Mouse (Mus musculus) lung, embryonic 16.5 days (tissue): Measurements from ENCODE around the gene Zfp457. TPM values are rescaled to one million over a fixed set of nuclear protein-coding genes. Genes with fewer than 3 reads are reported as not detected.

Experiments
- ATAC-seq: fragments of 200-750 bp; cut with Nextera tagmentation; 2 replicates; pipeline ENCODE4 v1.8.0; 2017; ENCODE audit warnings: low read depth, mild to moderate bottlenecking, moderate library complexity
- H3K27ac ChIP-seq: fragments of 300-500 bp; sonication (generic); 2 replicates; pipeline ENCODE4 v1.5.1; 2014; ENCODE audit warnings: mild to moderate bottlenecking, control low read depth, low read length
- H3K27me3 ChIP-seq: fragments of 300-500 bp; sonication (generic); 2 replicates; pipeline ENCODE4 v1.6.1; 2014; ENCODE audit warnings: low read depth, low read length, mixed read lengths; ENCODE audit not compliant: control insufficient read depth, insufficient read depth
- H3K36me3 ChIP-seq: fragments of 300-500 bp; sonication (generic); 2 replicates; pipeline ENCODE4 v1.6.1; 2014; ENCODE audit warnings: low read length; ENCODE audit not compliant: control insufficient read depth, insufficient read depth
- H3K4me1 ChIP-seq: fragments of 300-500 bp; sonication (generic); replicated peaks from 2 replicates; pipeline ENCODE4 v1.6.1; 2014; ENCODE audit warnings: low read length, mixed read lengths; ENCODE audit not compliant: control insufficient read depth, insufficient read depth
- H3K4me2 ChIP-seq: fragments of 300-500 bp; sonication (generic); 2 replicates; pipeline ENCODE4 v1.6.1; 2014; ENCODE audit warnings: low read depth, low read length, control low read depth
- H3K4me3 ChIP-seq: fragments of 300-500 bp; sonication (generic); 2 replicates; pipeline ENCODE4 v1.5.1; 2014; ENCODE audit warnings: mild to moderate bottlenecking, low read length, control low read depth
- H3K9ac ChIP-seq: fragments of 300-500 bp; sonication (generic); 2 replicates; pipeline ENCODE4 v1.6.1; 2014; ENCODE audit warnings: low read length, control low read depth
- H3K9me3 ChIP-seq: fragments of 300-500 bp; sonication (generic); 2 replicates; pipeline ENCODE4 v1.6.1; 2016; ENCODE audit warnings: low read length; ENCODE audit not compliant: control insufficient read depth
- WGBS: fragments of 180-500 bp; shearing (Covaris S2); extraction: QIAGEN DNeasy Blood & Tissue Kit; methylation state at CpG from one replicate; pipeline ENCODE4 v1.1.7; 2014; 5-methylcytosine and 5-hydroxymethylcytosine counted together
- polyA plus RNA-seq: library from polyadenylated mRNA; unstranded; fragments of >200 nt; fragmentation: Nextera tagmentation; extraction: Ambion mirVana; gene quantifications from 2 replicates; pipeline ENCODE4 v1.2.1, GENCODE M21; 2015

Gene Zfp457
- polyA plus RNA-seq, 1 experiment from 2014 or later = 0.85 TPM

DNA sequence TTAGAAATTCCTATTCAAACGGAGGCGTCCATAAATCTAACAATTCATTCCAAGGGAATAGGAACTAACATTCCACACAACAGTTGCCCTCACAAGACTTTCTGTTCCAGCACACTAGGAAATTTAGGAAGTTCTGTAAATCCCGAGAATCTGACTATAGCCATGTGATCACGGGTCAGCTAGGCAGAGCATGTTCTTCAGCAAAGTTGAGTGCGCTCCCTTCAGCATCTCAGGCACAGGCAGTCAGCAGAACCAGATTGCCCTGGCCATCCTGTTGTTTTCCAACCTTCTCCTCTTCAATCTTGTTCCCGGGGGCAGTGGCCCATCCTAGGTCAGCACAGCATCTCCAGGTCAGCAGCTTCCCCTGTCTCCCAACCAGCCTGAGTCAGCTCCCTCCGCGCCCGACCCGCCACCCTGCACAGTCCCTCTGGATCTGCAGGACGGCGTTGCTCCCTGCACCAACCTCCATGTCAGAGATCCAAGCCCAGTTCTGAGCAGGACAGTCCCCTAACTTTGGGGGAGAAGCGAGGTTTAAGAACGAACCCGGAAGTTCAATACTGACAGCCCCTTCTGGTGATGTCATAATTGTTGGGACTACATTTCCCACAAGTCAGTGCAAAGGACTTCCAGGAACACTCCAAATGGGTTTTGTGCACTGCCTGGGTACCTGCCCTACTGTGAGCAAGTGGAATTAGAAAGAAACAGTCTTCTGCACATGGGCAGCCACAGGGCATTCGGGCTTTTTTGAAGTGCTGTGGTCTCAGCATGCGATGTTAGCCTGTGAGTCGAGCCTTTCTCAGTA lies 37.5 kb downstream of the Zfp457 start:
- Histone ChIP-seq H3K27me3 (no peaks in the 10 kb centered on the region), H3K4me3 (peak overlapping the region; percentile 80), H3K27ac (0 out of 2 replicates have a peak overlapping the region, but pooled peaks have one; percentile 49), H3K36me3 (no peaks in the 10 kb centered on the region), H3K9ac (peak overlapping the region; percentile 83), H3K9me3 (0 out of 2 replicates have a peak, but pooled peaks cover 7% of the 10 kb centered on the region), H3K4me1 (peaks cover 3% of the 10 kb centered on the region; the same call in 1 of the 2 replicates), H3K4me2 (peak overlapping the region; percentile 74)
- ATAC-seq = peak; percentile 99
- 6% methylated on average over 18 of the region's 18 CpGs for WGBS

Other genes with a start within 250 kb of the Zfp457 start
- gene Zfp712, start 245.3 kb downstream of the Zfp457 start, polyA plus RNA-seq = 4.9 and 5.1 TPM in 2 replicates
- gene Zfp708, start 208.5 kb downstream of the Zfp457 start, polyA plus RNA-seq = 4.7 and 5.5 TPM in 2 replicates
- gene Gm28557, start 197.9 kb downstream of the Zfp457 start, polyA plus RNA-seq = 3.3 and 3.4 TPM in 2 replicates
- 0.11 and 0.46 TPM in 2 replicates for gene Rslcan18, start 190.2 kb downstream of the Zfp457 start, polyA plus RNA-seq
- 2.0 and 2.3 TPM in 2 replicates for gene Zfp759, start 184.8 kb downstream of the Zfp457 start, polyA plus RNA-seq
- gene Rsl1, start 133.3 kb downstream of the Zfp457 start, polyA plus RNA-seq = 8.5 and 9.7 TPM in 2 replicates
- gene Zfp455, start 112.0 kb downstream of the Zfp457 start, polyA plus RNA-seq = 1.8 and 2.6 TPM in 2 replicates
- 1.9 and 2.0 TPM in 2 replicates for gene Zfp458, start 28.0 kb downstream of the Zfp457 start, polyA plus RNA-seq
- 2.3 and 2.8 TPM in 2 replicates for gene Zfp595, start 26.1 kb upstream of the Zfp457 start, polyA plus RNA-seq
- gene Gm28044, start 54.1 kb upstream of the Zfp457 start, polyA plus RNA-seq = 0.62 and 0.87 TPM in 2 replicates
- 1.1 and 1.3 TPM in 2 replicates for gene Zfp953, start 54.1 kb upstream of the Zfp457 start, polyA plus RNA-seq
- gene Gm28041, start 69.2 kb upstream of the Zfp457 start, polyA plus RNA-seq = 0.35 and 1.0 TPM in 2 replicates
- gene Zfp456, start 69.3 kb upstream of the Zfp457 start, polyA plus RNA-seq = 1.6 and 2.0 TPM in 2 replicates
- 8.5 and 8.7 TPM in 2 replicates for gene Zfp429, start 93.3 kb upstream of the Zfp457 start, polyA plus RNA-seq
- gene Zfp459, start 114.9 kb upstream of the Zfp457 start, polyA plus RNA-seq = 1.2 and 1.3 TPM in 2 replicates
- gene Zfp874a, start 145.1 kb upstream of the Zfp457 start, polyA plus RNA-seq = 10.8 and 12.0 TPM in 2 replicates
- 3.5 and 3.6 TPM in 2 replicates for gene Zfp874b, start 177.8 kb upstream of the Zfp457 start, polyA plus RNA-seq
- gene Zfp58, start 194.1 kb upstream of the Zfp457 start, polyA plus RNA-seq = 13.3 and 14.9 TPM in 2 replicates
- not detected in 2 replicates for gene Gm26965, start 219.7 kb upstream of the Zfp457 start, polyA plus RNA-seq
- gene Zfp87, start 219.7 kb upstream of the Zfp457 start, polyA plus RNA-seq = 20.9 and 21.9 TPM in 2 replicates
- 13.8 and 14.5 TPM in 2 replicates for gene Zfp748, start 247.3 kb upstream of the Zfp457 start, polyA plus RNA-seq